8 mouse cellular contexts compared by ENCODE assay signal in genomic region chr7:45682144-45683126, GRCm38 (mm10). TPM values are rescaled to one million over a fixed set of nuclear protein-coding genes. Genes with fewer than 3 reads are reported as not detected.
DNase-seq lines count a peak whose midpoint lies in the region; ATAC-seq and TF ChIP-seq lines count a peak whose summit lies in the region.

No protein-coding gene starts in this region.

- peak; percentile 74 for ATAC-seq in embryonic facial prominence, embryonic 11.5 days (replicated peaks; ENCODE audit: insufficient number of reproducible peaks, low FRiP score, low TSS enrichment, low read depth)
- peak; percentile 61 for ATAC-seq in limb, embryonic 12.5 days (ENCODE audit: insufficient number of reproducible peaks, insufficient read depth, low FRiP score, low TSS enrichment, low read depth)
- peak; percentile 79 for ATAC-seq in midbrain, embryonic 14.5 days (ENCODE audit: low FRiP score, low TSS enrichment)

- H3K9me3 ChIP-seq in embryonic facial prominence, embryonic 11.5 days (replicated peaks; ENCODE audit: control insufficient read depth, low read length), result no peaks in the 10 kb centered on the region
- no peaks in the 10 kb centered on the region for H3K9me3 ChIP-seq in limb, embryonic 12.5 days
- no peaks in the 10 kb centered on the region for H3K9me3 ChIP-seq in midbrain, embryonic 14.5 days (ENCODE audit: control insufficient read depth, low read length)

- H3K36me3 ChIP-seq in embryonic facial prominence, embryonic 11.5 days (replicated peaks; ENCODE audit: control insufficient read depth, insufficient read depth, low read depth, low read length), result no peaks in the 10 kb centered on the region
- no peaks in the 10 kb centered on the region for H3K36me3 ChIP-seq in kidney, adult 2 months (ENCODE audit: control insufficient read depth, insufficient read depth, low read length)
- H3K36me3 ChIP-seq in limb, embryonic 12.5 days, result no peaks in the 10 kb centered on the region
- no peaks in the 10 kb centered on the region for H3K36me3 ChIP-seq in midbrain, embryonic 14.5 days (ENCODE audit: control insufficient read depth, insufficient read depth, low read length)
- no peaks in the 10 kb centered on the region for H3K36me3 ChIP-seq in small intestine, adult 2 months (ENCODE audit: control insufficient read depth, insufficient read depth, low read length)

- TF ChIP-seq POLR2A in kidney, adult 2 months (IDR thresholded peaks at IDR 0.05; ENCODE audit: low read depth, low read length), result no peak
- 0 out of 2 replicates have a peak, but pooled peaks have one; percentile 10 for TF ChIP-seq POLR2A in small intestine, adult 2 months (IDR thresholded peaks at IDR 0.05; ENCODE audit: low read depth, low read length)

- H3K9ac ChIP-seq in embryonic facial prominence, embryonic 11.5 days (replicated peaks; ENCODE audit: low read length), result peak overlapping the region; percentile 42
- 0 out of 2 replicates have a peak overlapping the region, but pooled peaks have one; percentile 31 for H3K9ac ChIP-seq in limb, embryonic 12.5 days (replicated peaks)
- no peak overlapping the region; the same call in 1 of the 2 replicates for H3K9ac ChIP-seq in midbrain, embryonic 14.5 days (replicated peaks; ENCODE audit: low read length)

- WGBS in embryonic facial prominence, embryonic 11.5 days, result 29% methylated on average over 14 of the region's 14 CpGs
- 31% methylated on average over 14 of the region's 14 CpGs for WGBS in kidney, adult 2 months
- 29% methylated on average over 14 of the region's 14 CpGs for WGBS in limb, embryonic 12.5 days
- WGBS in midbrain, embryonic 14.5 days, result 28% methylated on average over 14 of the region's 14 CpGs
- WGBS in small intestine, adult 2 months, result 36% methylated on average over 14 of the region's 14 CpGs

- peak overlapping the region; percentile 29; the same call in 1 of the 2 replicates for H3K4me2 ChIP-seq in embryonic facial prominence, embryonic 11.5 days (ENCODE audit: low read depth, low read length)
- H3K4me2 ChIP-seq in limb, embryonic 12.5 days, result peak overlapping the region; percentile 40
- peak overlapping the region; percentile 27 for H3K4me2 ChIP-seq in midbrain, embryonic 14.5 days (ENCODE audit: low read length)

- 0 out of 2 replicates have a peak overlapping the region, but pooled peaks have one; percentile 8 for H3K27ac ChIP-seq in embryonic facial prominence, embryonic 11.5 days (replicated peaks; ENCODE audit: low read depth, low read length)
- H3K27ac ChIP-seq in kidney, adult 2 months (ENCODE audit: insufficient read depth, low read depth, low read length), result peak overlapping the region; percentile 24; the same call in 1 of the 2 replicates
- H3K27ac ChIP-seq in limb, embryonic 12.5 days, result peak overlapping the region; percentile 67
- H3K27ac ChIP-seq in midbrain, embryonic 14.5 days (replicated peaks; ENCODE audit: low read depth, low read length), result peak overlapping the region; percentile 20
- peak overlapping the region; percentile 33; the same call in 1 of the 2 replicates for H3K27ac ChIP-seq in small intestine, adult 2 months (ENCODE audit: insufficient read depth, low read depth, low read length)

- no peak overlapping the region for H3K4me3 ChIP-seq in embryonic facial prominence, embryonic 11.5 days (ENCODE audit: low read depth, low read length)
- H3K4me3 ChIP-seq in kidney, adult 2 months (ENCODE audit: insufficient read depth, low read depth, low read length), result no peak overlapping the region
- 0 out of 2 replicates have a peak overlapping the region, but pooled peaks have one; percentile 9 for H3K4me3 ChIP-seq in limb, embryonic 12.5 days (replicated peaks)
- no peak overlapping the region for H3K4me3 ChIP-seq in midbrain, embryonic 14.5 days (replicated peaks; ENCODE audit: low read depth, low read length)
- peak overlapping the region; percentile 16; the same call in 1 of the 2 replicates for H3K4me3 ChIP-seq in small intestine, adult 2 months (ENCODE audit: low read depth, low read length)

- peak; percentile 91 for DNase-seq in 3T3-L1 (ENCODE audit: low read depth, low spot score)
- DNase-seq in adrenal gland, postnatal 14 days, result peak; percentile 94
- peak; percentile 96 for DNase-seq in embryonic facial prominence, embryonic 11.5 days (ENCODE audit: low spot score)
- peak; percentile 82 for DNase-seq in heart, adult 8-10 months (ENCODE audit: low spot score)
- peak; percentile 89 for DNase-seq in kidney, adult 2 months
- DNase-seq in midbrain, embryonic 14.5 days, result peak; percentile 94

- peak; percentile 98; the same call in 1 of the 2 replicates for TF ChIP-seq CTCF in kidney, adult 2 months (conservative IDR thresholded peaks at IDR 0.05; ENCODE audit: insufficient read depth, insufficient read length, low read depth, low read length)
- peak; percentile 98 for TF ChIP-seq CTCF in small intestine, adult 2 months (IDR thresholded peaks at IDR 0.05; ENCODE audit: extremely low read depth, insufficient read length, insufficient replicate concordance, low read depth, low read length)

- peaks cover 9% of the 10 kb centered on the region for H3K4me1 ChIP-seq in embryonic facial prominence, embryonic 11.5 days (ENCODE audit: control insufficient read depth, insufficient read depth, low read length)
- H3K4me1 ChIP-seq in kidney, adult 2 months (ENCODE audit: control insufficient read depth, insufficient read depth, low read length), result peaks cover 9% of the 10 kb centered on the region
- peaks cover 21% of the 10 kb centered on the region for H3K4me1 ChIP-seq in limb, embryonic 12.5 days (replicated peaks)
- H3K4me1 ChIP-seq in midbrain, embryonic 14.5 days (ENCODE audit: control insufficient read depth, insufficient read depth, low read length), result no peaks in the 10 kb centered on the region
- peaks cover 4% of the 10 kb centered on the region for H3K4me1 ChIP-seq in small intestine, adult 2 months (ENCODE audit: control insufficient read depth, insufficient read depth, insufficient read length, low read length)

- no peaks in the 10 kb centered on the region for H3K27me3 ChIP-seq in embryonic facial prominence, embryonic 11.5 days (ENCODE audit: control insufficient read depth, insufficient read depth, low read length)
- no peaks in the 10 kb centered on the region for H3K27me3 ChIP-seq in kidney, adult 2 months (replicated peaks; ENCODE audit: control insufficient read depth, insufficient read depth, low read length)
- H3K27me3 ChIP-seq in limb, embryonic 12.5 days, result 0 out of 2 replicates have a peak, but pooled peaks cover 6% of the 10 kb centered on the region
- H3K27me3 ChIP-seq in midbrain, embryonic 14.5 days (ENCODE audit: control insufficient read depth, insufficient read depth, low read length), result no peaks in the 10 kb centered on the region
- H3K27me3 ChIP-seq in small intestine, adult 2 months (ENCODE audit: control insufficient read depth, insufficient read depth, low read length), result peaks cover 15% of the 10 kb centered on the region; the same call in 1 of the 2 replicates

RNA-seq across cellular contexts. Expression of gene Ntn5, which starts 1.4 kb away (rescaled TPM):
- 0.26 TPM in 1 of 2 replicates, not detected in the other for total RNA-seq in adrenal gland, postnatal 14 days (2021)
- 0.25 TPM in 2 replicates for polyA plus RNA-seq in embryonic facial prominence, embryonic 11.5 days (2014; fragmentation: Nextera tagmentation; extraction: Ambion mirVana)
- total RNA-seq in heart, adult 8-10 months (2022), result under 1 TPM in 2 of 4 experiments, not detected in 2; 0.22 to 0.25 TPM
- polyA plus RNA-seq in kidney, adult 2 months (2012; rRNA removed), result 0.09 TPM in 1 of 2 replicates, not detected in the other
- 0.13 and 0.23 TPM in 2 replicates for polyA plus RNA-seq in limb, embryonic 12.5 days (2016; fragmentation: Nextera tagmentation; extraction: Ambion mirVana)
- polyA plus RNA-seq in midbrain, embryonic 14.5 days (2014; fragmentation: Nextera tagmentation; extraction: Ambion mirVana), result 0.30 TPM in 1 of 2 replicates, not detected in the other
- 0.39 and 0.47 TPM in 2 replicates for polyA plus RNA-seq in small intestine, adult 2 months (2012; rRNA removed)

RNA-seq across cellular contexts. Expression of gene Sec1, which starts 11.8 kb away (rescaled TPM):
- 0.22 and 0.41 TPM in 2 replicates for total RNA-seq in adrenal gland, postnatal 14 days (2021)
- polyA plus RNA-seq in embryonic facial prominence, embryonic 11.5 days (2014; fragmentation: Nextera tagmentation; extraction: Ambion mirVana), result 0.27 and 0.42 TPM in 2 replicates
- total RNA-seq in heart, adult 8-10 months (2022), result under 1 TPM in 3 of 4 experiments, not detected in 1; 0.16 to 0.25 (median 0.23) TPM
- 0.22 and 0.23 TPM in 2 replicates for polyA plus RNA-seq in kidney, adult 2 months (2012; rRNA removed)
- polyA plus RNA-seq in limb, embryonic 12.5 days (2016; fragmentation: Nextera tagmentation; extraction: Ambion mirVana), result 0.40 and 0.74 TPM in 2 replicates
- polyA plus RNA-seq in midbrain, embryonic 14.5 days (2014; fragmentation: Nextera tagmentation; extraction: Ambion mirVana), result 0.21 TPM in 1 of 2 replicates, not detected in the other
- polyA plus RNA-seq in small intestine, adult 2 months (2012; rRNA removed), result 0.14 and 0.22 TPM in 2 replicates

RNA-seq across cellular contexts. Expression of gene Fut2, which starts 16.2 kb away (rescaled TPM):
- total RNA-seq in adrenal gland, postnatal 14 days (2021), result 0.11 TPM in 1 of 2 replicates, not detected in the other
- polyA plus RNA-seq in embryonic facial prominence, embryonic 11.5 days (2014; fragmentation: Nextera tagmentation; extraction: Ambion mirVana), result 0.17 TPM in 1 of 2 replicates, not detected in the other
- 1 to 10 TPM in 1 of 4 experiments, under 1 TPM in 3; 0.19 to 1.5 (median 0.58) TPM for total RNA-seq in heart, adult 8-10 months (2022)
- not detected in 2 replicates for polyA plus RNA-seq in kidney, adult 2 months (2012; rRNA removed)
- polyA plus RNA-seq in limb, embryonic 12.5 days (2016; fragmentation: Nextera tagmentation; extraction: Ambion mirVana), result 0.15 TPM in 2 replicates
- polyA plus RNA-seq in midbrain, embryonic 14.5 days (2014; fragmentation: Nextera tagmentation; extraction: Ambion mirVana), result 0.11 and 0.12 TPM in 2 replicates
- polyA plus RNA-seq in small intestine, adult 2 months (2012; rRNA removed), result 1.2 and 18.4 TPM in 2 replicates

RNA-seq across cellular contexts. Expression of gene Car11, which starts 17.2 kb away (rescaled TPM):
- total RNA-seq in adrenal gland, postnatal 14 days (2021), result 10.5 and 16.9 TPM in 2 replicates
- polyA plus RNA-seq in embryonic facial prominence, embryonic 11.5 days (2014; fragmentation: Nextera tagmentation; extraction: Ambion mirVana), result 6.9 and 8.7 TPM in 2 replicates
- total RNA-seq in heart, adult 8-10 months (2022), result 1 to 10 TPM; 5.5 to 8.7 (median 8.1) TPM
- 8.1 and 8.3 TPM in 2 replicates for polyA plus RNA-seq in kidney, adult 2 months (2012; rRNA removed)
- polyA plus RNA-seq in limb, embryonic 12.5 days (2016; fragmentation: Nextera tagmentation; extraction: Ambion mirVana), result 8.8 and 12.6 TPM in 2 replicates
- 28.1 and 49.1 TPM in 2 replicates for polyA plus RNA-seq in midbrain, embryonic 14.5 days (2014; fragmentation: Nextera tagmentation; extraction: Ambion mirVana)
- polyA plus RNA-seq in small intestine, adult 2 months (2012; rRNA removed), result 2.1 and 2.3 TPM in 2 replicates

RNA-seq across cellular contexts. Expression of gene Dbp, which starts 22.5 kb away (rescaled TPM):
- 31.2 and 46.3 TPM in 2 replicates for total RNA-seq in adrenal gland, postnatal 14 days (2021)
- 4.9 and 5.6 TPM in 2 replicates for polyA plus RNA-seq in embryonic facial prominence, embryonic 11.5 days (2014; fragmentation: Nextera tagmentation; extraction: Ambion mirVana)
- total RNA-seq in heart, adult 8-10 months (2022), result 100 to 1,000 TPM in 3 of 4 experiments, 10 to 100 TPM in 1; 72.2 to 183 (median 152) TPM
- polyA plus RNA-seq in kidney, adult 2 months (2012; rRNA removed), result 106 and 116 TPM in 2 replicates
- 6.4 and 8.5 TPM in 2 replicates for polyA plus RNA-seq in limb, embryonic 12.5 days (2016; fragmentation: Nextera tagmentation; extraction: Ambion mirVana)
- polyA plus RNA-seq in midbrain, embryonic 14.5 days (2014; fragmentation: Nextera tagmentation; extraction: Ambion mirVana), result 1.9 and 4.3 TPM in 2 replicates
- 8.9 and 13.1 TPM in 2 replicates for polyA plus RNA-seq in small intestine, adult 2 months (2012; rRNA removed)

Comparison
In these comparisons a context has a peak if more than half of its experiments do, and no peak if none do; other contexts are left out.
1. H3K27ac ChIP-seq: peak in every context shown above with its lines; median percentile 67 in limb, embryonic 12.5 days; 33 in small intestine, adult 2 months; 24 in kidney, adult 2 months; 20 in midbrain, embryonic 14.5 days; 8 in embryonic facial prominence, embryonic 11.5 days.
2. H3K4me3 ChIP-seq: peak in limb, embryonic 12.5 days (single experiment) and small intestine, adult 2 months (single experiment); none in embryonic facial prominence, embryonic 11.5 days (single experiment), kidney, adult 2 months (single experiment) and midbrain, embryonic 14.5 days (single experiment).
3. Peak in every context shown above with its lines, with median percentiles within 50 percentile points of each other: DNase-seq, ATAC-seq and H3K4me2 ChIP-seq.